Mouse (Mus musculus) frontal cortex, adult (tissue): ENCODE measurements around the gene Med26.

ENCODE experiments used
- ATAC-seq: cut with Nextera tagmentation; 2 replicates; pipeline ENCODE4 v1.9.2; 2017; ENCODE audit warnings: mild to moderate bottlenecking, moderate library complexity, mixed read lengths; ENCODE audit not compliant: low TSS enrichment

Med26 gene

DNA sequence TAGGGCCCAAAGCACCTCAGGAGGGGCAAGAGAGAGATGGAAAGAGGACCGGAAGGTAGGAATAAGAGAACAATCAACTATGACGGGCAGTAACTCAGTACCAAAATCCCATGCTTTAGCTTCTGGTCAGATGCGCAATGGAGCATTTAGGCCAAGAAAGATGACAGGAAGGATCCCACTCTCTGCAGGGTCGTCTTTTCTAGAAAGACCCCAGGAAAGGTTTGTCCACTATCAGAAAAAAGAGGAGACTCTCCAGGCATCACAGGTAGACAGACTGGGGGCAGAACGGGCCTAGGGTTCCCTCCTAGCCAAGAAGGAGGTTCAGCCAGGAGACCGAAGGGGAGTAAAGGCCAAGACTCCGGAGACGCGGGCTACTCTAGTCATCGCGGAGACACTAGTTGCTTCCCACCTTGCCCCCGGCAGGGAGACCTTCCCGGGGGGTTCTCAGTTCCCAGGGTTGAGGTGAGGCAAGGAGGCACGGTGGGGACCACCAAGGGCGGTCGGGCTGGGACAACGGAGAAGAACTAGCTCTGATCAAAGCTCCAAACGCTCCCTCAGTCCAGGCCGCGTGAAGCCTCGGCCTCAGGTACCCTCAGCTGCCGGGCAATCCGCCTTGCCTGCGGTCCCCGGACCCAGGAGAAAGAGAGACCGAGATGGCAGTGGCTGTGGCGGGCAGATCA is 808 bp downstream of the Med26 start:
- no peak for ATAC-seq

DNA sequence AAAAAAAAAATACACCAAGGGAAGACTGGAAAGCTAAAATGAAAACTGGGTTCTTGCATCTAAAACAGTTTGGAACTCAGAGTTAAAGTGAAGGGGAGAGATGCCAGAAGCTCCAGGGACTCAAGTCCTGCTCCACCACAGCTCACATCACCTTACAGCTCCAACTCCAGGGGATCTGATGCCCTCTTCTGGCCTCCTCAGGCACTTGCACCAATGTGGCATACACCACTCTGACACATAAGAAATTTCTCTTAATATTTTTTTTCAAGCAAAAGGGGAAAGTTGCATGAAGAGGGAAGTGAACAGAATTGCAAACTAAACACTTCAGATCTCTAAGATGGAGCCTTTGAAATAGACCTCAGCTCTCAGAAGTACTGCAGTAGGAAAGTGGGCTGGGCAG is 8.8 kb downstream of the Med26 start:
- ATAC-seq, result no peak

DNA sequence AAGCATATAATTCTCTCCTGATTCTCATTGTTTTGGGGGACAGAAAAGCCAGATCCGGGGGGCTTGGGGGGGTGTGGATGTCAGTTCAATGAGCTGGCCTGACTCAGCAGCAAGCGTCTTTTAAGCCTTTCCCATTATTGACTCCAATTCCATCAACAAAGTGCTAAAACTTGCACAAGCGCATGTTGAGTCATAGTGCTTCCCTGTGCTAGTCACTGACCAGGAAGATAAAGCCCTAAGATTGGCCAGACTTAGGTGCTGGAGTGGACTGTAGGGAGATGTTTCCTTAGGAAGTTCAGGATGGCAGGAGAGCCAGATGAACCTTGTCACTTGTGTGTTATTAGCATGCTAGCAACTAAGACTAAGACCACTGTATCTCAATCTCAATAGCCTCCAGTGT is 13.2 kb downstream of the Med26 start:
- ATAC-seq, result no peak

DNA sequence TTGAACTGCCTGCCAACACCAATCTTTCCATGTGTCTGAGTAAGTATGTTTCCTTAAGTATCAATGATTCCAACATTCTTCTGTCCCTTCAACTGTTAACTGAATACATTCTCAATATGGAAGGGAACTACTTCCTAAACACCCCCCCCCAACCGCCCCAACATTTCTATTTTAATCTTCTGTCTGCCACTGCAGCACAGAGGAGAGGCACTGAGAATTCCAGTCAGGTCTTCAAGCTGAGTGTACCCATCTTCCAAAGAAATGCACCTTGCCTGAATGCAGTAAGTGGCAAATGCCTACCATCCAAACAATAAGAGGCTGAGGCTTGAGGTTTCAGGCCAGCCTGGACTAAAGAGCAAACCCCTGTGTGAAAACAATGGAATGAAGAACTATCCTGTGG is 16.0 kb downstream of the Med26 start:
- peak; percentile 81 for ATAC-seq

DNA sequence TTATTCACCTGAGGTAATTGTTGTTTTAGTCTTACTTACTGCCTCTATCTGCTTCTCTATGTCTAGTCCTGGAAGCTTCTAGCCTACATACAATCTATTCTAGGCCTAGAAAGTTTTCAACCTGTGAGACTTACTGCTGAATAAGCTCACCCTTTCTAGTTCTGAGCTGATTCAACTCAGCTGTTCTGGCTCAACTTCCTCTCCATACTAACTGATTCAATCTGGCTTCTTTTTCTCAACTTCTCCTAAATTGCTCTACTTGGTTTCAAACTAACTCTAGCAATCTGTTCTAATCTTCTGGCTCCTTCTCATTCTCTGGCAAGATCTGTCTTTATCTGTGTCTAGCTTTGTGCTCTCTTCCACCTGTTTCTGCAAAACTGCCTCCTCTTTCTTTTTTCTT is 26.2 kb downstream of the Med26 start:
- no peak for ATAC-seq

DNA sequence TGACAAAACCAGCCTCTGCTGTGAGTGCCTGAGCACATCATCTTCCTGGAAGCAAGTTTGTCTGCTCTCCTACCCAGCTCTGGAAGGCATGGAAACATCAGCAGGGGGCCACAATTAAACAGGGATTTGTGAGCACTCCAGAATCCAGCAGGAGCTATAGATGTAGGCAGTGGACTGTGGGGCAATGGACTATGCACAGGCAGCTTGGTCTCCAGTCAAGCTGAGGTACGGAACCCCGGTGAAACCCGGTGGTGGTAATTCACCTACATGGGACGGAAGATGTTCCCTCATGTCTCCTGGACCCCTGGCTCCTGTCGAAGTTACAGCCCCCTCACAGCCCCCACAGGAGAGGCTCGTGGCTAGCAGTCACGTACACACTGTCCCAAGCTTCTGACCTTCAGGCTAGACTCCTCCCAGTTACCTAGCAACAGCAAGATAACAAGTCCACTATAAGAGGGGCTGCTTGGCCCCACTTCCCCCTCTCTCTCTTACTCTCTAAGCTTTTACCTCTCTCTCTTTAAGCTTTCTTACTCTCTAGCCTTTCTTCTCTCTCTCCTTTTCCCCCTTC is 30.6 kb downstream of the Med26 start:
- ATAC-seq, result no peak

DNA sequence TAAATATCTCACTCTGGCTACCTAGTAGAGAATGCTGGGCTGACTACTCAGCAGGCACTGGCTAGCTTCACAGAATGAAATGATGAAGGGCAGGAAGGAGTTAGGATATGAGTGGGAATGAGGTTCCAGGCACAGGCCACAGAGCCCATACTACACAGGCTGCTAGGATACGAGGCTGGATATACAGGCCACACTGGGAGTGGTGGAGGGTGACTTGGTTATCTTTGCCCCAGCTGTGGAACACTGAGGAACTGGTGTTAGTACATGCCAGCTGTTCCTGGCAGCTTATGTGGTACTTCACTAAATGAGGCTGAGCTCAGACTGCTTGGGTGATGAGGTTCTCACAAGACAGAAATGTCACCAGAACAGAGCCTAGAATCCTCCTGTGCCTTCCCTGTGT is 34.9 kb downstream of the Med26 start:
- ATAC-seq, result no peak

DNA sequence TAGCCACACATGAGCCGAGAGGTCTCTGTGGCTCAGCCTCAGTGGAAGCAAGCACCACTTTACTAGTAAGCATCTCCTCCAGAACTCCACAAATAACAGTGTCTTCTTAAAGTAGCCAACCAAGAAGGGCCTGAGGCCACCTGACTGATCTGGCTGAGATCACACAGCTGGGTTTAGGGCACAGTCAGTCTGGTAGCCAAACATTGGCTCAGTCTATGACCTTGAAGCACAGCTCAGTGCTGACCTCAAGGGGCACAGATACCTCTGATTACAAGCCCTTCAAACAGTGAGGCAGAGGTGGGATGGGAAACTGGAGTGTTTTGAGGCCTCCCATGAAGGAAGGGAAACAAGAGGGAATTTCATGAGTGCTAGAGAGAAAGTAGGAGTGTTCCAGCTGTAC is 35.4 kb downstream of the Med26 start:
- ATAC-seq, result no peak

DNA sequence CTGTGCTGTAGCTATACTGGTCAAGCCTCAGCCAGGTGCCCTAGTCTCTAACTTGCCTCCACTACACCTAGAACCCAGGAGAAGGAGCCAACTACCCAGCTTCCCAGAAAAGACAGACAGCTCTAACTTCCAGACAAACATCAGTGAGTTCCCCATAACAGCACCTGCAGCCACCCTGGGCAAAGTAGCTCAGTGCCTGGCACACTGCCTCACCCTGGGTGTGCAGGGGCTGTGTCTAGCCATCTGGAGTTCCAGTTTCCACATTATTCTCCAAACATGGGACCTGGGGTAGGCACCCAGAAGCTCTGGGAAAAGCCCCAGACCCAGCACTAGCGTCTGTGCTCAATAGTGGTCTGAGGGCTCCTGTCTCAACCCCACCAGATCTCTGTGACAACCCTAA is 40.6 kb downstream of the Med26 start:
- ATAC-seq, result no peak

DNA sequence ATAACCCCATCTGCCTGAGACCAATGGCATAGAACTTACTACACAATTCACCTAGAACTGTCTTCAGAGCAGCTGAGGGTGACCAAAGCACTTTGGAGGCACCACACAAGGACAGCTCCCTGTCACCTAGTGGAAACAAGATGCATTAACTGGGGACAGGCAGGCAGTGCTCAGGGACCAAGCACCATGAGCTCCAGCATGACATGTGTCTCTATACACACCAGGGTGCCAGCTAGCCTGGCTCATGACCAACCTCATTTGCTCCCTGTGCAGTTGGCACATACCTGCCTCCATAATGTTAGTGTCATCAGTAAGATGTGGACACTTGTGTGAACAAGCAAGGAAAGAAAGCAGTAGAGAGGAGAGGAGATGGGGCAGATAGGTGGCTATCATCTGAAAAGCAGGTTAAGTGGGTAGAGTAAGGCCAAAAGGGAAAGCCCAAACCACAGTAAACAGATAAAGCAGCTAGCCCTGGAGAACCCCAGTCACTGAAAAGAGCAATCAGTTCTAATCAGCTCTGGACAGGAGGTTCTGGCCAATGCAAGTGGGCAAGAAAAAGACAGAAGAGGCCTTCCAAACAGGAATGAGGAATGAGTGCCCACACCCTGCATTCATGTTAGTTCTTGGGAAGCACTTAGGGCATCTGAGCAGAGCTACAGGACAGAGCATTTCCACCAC is 43.3 kb downstream of the Med26 start:
- ATAC-seq, result no peak

DNA sequence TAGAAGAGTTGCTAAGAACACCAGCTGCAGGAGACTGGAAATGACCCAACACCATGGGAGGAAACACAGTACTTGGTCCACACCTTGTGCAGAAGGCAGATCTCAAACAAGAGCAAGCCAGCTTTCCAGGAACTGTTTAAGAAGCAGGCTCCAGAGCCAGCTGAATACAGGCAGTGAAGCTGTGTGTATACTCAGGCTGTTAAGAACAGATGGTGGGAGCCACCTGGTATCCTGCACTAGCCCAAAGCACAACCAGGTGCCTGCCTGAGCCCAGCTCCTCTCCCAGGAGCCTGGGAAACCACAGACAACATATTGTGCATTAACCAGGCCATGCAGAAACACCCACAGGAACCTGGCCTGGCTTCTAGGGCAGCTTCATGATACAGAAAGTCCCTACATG is 43.9 kb downstream of the Med26 start:
- peak; percentile 64 for ATAC-seq

DNA sequence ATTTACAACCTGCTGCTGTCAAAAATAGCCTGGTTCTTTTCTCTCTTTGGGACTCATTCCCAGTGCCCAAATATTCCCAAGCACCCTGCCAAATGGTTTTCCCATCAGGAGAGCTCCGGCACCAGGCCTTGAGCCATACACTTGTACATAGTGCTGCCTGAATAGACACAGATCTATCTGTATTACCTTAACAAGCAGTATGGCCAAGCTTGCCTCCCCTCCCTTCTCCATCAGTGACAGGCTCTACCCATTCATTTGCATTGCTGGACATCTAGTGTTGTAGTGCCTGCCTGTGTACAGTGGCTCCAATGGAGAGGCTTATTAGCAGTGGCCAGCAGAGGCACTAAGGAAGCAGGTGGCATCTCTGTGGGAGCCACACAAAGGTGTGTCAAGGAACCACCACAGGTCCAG is 47.5 kb downstream of the Med26 start:
- no peak for ATAC-seq

DNA sequence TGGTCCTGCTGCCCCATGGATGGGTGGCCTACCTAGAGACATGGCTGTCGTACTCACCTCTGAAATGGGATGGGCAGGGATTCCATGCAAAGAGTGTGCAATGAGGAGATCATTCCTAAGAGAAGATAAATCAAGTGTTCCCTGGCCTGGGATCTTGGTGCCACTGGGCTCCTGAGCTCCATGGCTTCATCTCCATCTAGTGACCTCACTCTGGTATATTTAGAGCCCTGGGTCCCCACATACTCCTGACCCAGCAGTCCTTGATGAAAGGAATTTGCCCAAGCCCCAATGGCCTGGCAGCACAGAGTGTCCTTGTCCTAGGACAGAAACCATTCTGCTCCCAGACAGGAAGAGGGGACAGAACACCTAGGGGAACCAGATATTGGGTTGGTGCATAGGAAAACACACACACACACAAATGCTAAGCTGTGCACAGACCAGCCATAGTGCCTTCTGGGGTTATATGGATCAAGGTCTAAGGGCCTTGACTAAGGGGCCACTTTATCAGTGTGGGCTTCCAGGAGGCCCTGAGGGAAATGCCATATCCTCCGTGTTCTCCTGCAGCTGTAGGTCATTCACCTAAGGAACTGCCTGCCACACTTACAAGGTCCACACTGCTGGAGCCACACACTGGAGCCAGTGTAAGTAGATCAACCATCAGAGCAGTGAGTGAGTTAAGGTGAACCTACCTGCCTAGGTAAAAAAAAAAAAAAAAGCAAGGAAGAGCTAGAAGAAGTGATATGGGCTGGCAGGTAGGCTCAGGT is 48.4 kb downstream of the Med26 start:
- no peak for ATAC-seq

DNA sequence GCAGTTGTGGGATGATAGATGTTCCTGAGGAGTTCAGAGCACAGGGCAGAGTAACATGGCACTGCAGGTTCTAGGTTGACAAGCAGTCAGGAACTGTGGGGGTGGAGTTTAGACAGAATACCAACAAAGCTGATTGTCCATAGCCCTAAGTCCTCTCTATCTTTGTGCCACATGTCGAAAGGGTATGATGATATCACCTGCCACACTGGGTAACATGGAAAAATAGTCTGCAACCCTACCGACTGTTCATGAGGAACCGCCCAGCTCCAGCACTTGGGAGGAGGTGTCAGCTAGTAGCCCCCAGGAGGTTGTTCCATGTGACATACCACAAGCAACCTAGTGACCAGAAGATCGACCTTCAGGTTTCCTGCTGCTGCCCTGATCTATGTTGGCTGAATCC is 49.5 kb downstream of the Med26 start:
- no peak for ATAC-seq

DNA sequence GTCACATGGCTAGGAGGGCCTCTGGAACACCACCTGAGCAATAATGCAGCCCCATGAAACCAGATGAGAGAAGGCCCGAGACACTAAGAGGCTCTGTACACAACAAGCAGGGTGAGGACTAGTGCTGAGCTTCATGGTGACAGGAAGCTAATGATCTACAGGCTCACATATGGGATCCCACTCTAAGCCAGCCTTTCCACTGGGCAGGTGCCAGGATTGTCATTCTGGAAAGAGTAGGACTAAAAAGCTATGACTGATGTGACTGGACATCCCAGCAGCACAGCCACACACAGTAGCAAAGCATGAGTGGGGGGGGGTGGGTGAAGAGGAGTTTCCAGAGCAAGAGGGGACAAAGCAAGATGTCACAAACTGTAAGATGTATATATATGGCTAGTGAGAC is 50.2 kb downstream of the Med26 start:
- ATAC-seq, result no peak

DNA sequence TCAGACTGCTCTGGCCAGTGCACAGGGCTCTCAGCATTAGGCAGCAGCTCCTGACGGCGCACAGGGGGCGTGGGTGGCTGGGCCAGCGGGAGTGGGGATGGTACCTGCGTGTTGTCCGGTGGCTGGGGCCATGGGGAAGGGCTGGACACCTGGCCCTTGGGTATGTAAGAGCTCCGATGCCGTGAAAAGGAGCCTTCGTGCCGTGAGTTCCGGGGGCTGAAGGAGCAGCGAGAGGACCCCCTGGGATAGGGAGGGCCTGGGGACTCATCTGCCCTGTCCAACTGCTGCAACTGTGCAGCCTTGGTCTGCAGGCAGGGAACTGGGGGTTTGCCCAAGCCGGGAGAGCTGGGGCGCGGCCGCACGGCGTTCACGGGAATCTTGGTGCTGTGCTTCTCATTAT is 51.9 kb downstream of the Med26 start:
- no peak for ATAC-seq

DNA sequence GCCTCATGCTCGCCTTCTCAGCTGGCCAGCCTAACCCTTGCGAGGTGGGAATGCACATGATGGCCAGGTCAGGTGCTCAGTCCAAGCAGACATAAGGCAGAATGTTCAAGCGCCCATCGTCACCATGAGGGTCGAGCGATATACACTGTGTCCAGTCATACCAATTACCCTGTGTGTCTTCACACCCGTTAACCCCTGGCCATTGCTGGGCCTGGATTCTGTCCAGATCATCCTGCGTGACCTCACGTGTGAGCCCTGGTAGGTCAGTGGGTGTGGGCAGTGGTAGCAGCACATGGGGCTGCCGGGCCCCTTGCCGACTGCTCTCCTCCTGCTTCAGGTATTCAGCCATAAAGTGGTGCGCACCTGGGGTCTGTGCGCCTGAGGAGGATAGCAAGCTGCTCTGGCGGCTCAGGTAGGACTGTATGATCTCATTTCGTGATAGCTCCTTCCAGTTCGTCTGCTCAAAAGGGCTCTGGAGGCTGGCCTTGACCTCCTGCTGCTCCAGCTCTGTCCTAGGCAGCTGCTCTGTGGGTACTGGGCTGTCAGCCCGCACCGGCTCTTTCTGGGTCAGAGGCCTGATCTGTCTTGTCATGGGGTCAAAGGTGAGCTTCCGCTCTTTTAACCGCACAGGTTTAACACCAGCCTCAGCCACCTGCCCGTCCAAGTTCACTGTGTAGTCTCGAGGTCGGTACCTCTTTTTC is 52.5 kb downstream of the Med26 start:
- ATAC-seq, result no peak

DNA sequence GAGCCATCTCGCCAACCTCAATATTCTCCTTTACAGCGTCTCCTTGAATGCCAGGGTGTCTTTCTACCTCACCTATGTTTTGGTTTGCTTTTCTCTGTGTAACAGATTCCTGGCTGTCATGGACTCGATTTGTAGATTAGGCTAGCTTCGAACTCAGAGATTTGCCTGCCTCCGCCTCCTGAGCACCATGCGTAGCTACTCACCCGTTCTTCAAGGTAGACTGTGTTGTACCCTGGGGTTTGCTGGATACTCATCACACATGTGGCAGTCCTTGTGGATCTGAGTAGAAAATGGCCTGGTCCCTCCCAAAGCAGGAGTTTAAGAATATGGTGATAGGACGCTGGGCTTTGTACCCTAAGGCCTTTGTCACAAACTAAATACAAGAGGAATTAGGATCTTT is 54.7 kb downstream of the Med26 start:
- no peak for ATAC-seq

DNA sequence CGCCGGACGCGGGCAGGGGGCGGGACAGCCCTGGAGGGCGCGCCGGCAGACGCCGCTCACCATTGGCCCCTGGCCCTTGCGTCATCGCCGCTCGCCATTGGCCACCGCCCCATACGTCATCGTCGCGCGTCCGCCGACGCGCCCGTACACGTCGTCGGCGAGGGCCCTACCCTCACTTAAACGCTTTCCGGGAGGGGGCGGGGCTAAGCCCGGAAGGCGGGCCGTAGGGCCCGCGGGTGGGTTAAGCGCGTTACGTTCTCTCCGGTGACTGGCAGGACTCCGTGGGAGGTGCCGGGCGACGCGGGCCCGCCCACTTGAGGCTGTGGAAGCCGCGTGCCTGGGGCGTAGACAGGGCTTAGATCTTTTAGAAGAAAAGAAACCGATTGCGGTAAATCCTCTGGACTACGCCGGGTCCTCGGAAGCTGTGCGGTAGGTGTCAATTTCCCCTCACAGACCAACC is 55.4 kb downstream of the Med26 start:
- peak; percentile 87 for ATAC-seq

DNA sequence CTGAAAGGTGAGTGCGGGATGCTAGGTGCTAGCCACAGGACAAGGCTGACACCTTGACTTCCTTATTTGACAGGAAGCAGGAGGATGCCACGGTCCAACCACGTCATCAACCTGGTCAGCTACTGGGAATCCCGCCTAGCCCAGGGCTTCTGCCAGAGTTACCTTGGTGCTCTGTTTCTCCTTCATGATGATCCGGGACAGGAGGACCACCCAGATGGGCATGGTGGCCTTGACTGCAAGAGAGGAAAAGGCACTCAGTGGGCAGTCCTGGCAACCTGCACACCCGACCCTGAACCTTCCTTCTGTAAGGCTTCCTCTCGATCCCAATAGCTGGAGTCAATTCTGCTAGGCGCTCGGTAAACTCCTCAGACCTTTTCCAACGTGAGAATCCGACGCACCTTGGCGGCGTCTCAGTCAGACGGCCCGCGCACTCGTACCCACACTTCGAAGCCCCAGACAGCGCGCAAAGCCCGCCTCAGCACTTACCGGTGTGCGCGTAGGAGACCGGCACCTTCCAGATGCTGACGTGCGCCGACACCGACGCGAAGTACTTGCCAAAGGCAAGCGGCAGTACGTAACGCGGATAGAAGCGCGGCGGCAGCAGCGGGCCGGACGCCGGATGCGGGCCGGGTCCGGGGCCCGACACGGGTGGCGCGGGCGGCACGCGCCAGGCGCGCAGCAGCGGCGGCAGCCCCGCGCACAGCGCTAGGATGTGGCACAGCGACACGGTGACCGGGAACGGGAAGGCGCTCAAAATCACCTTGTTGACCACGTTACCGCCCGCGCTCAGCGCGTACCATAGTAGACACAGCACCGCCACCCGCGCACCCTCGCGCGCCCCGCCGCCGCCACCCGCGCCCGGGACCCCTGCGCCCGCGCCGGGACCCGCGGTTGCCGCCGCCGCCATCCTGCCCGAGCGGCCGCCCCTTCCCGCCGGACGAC is 56.1 kb downstream of the Med26 start, which contains the start of gene Slc35e1:
Gene Slc35e1, minus strand, starts transcription at position 935 of the 942 bp plus-strand sequence.
- peak; percentile 32 for ATAC-seq

DNA sequence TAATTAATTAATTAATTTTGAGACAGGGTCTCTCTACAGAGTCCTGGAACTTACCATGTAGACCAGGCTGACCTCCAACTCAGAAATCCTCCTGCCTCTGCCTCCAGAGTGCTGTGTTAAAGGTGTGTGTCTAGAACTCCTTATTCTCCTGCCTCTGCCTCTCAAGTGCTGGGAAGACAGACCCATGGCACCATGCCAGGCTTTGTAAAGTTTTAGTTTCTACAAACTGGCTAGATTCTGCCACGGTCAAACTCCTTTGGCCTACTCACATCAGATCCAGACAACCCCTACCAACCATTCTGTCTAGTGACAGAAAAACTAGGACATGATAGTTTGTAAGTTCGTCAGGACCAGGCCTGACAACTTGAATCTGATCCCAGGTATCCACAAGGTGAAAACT is 57.1 kb downstream of the Med26 start:
- ATAC-seq, result no peak
